Mouse (Mus musculus): ENCODE results near the gene Frat1. TPM values are rescaled to one million over a fixed set of nuclear protein-coding genes. Genes with fewer than 3 reads are reported as not detected.

Gene Frat1
- polyA plus RNA-seq, 1 experiment, result 72.2 TPM

- TF ChIP-seq GATA1 (IDR thresholded peaks at IDR 0.05; ENCODE audit: low read length), result no peak
Measured at GRCm38 (mm10) chr19:41847992-41848851, 18.5 kb downstream of the Frat1 start, which contains the start of gene Frat2. Gene Frat2, minus strand, starts transcription at chr19:41848132.

DNA sequence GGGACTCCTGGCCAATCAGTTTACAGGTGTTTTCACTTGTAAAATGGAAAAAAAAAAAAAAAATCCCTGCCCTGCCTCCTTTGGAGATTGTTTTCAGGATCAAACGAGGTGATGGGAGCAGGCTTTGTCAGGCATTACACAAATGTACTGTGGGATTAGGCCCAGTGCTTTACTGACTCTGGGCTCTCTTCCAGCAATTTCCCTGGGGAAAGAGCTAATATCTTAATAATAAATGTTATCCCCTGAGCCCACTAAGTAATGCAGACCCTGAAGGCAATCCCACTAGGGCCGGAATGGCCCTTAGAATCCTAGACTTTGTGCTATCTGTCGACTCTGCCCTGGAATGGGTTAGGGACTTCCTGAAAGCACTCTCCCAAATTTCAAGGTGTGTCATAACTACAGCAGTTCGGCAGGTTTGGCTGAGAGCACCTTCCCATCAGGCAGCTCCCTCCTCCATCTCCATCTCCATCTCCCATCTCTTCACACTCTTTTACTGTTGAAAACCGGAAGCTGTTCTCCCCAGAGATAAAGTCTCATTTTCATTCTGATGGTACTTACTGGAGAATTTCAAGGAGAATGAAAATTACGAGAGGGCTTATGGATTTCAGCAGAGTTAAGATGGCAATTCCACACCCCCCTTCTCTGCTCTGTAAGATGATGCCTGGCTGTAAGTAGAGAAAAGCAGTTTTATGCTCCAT, 20.4 kb downstream of the Frat1 start:
- TF ChIP-seq GATA1 (IDR thresholded peaks at IDR 0.05; ENCODE audit: low read length), result no peak

GRCm38 (mm10) chr19:41850719-41851543, 21.2 kb downstream of the Frat1 start:
- TF ChIP-seq GATA1 (IDR thresholded peaks at IDR 0.05; ENCODE audit: low read length), result no peak

- no peak for TF ChIP-seq GATA1 (IDR thresholded peaks at IDR 0.05; ENCODE audit: low read length)
Measured at GRCm38 (mm10) chr19:41852423-41852822, 22.7 kb downstream of the Frat1 start.

DNA sequence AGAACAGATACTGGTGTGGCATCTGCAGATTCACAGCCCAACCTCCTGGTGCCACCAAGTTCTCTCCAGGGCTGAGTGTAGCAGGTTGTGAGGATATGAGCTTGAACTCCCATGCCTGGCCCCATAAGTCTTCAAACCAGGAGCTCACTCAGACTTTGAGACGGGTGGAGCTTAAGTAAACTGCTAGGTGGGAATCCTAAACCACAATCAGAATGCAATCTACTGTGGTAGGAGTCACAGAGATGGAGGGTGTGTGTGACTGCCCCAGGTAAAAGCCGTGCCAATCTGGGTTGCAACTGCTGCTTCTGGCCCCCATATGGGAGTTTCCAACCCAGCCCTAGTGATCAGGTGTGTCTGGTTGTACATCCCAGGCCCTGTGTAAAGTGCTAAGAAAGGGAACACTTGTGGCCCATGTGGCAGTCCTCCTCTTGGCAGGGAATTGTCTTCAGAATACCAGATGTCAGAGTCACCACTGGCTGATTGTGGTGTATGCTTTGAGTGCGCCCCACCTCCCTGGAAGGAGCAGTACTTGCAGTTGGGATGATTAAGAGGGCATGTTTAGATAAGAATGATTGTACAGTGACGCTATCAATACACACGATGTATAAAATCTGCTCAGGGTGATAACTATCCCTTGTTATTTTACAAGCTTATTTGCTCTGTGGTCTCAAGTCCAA, 27.5 kb downstream of the Frat1 start:
- TF ChIP-seq GATA1 (IDR thresholded peaks at IDR 0.05; ENCODE audit: low read length), result peak; percentile 68

- TF ChIP-seq GATA1 (IDR thresholded peaks at IDR 0.05; ENCODE audit: low read length), result no peak
Measured at GRCm38 (mm10) chr19:41857816-41858310, 28.1 kb downstream of the Frat1 start.

DNA sequence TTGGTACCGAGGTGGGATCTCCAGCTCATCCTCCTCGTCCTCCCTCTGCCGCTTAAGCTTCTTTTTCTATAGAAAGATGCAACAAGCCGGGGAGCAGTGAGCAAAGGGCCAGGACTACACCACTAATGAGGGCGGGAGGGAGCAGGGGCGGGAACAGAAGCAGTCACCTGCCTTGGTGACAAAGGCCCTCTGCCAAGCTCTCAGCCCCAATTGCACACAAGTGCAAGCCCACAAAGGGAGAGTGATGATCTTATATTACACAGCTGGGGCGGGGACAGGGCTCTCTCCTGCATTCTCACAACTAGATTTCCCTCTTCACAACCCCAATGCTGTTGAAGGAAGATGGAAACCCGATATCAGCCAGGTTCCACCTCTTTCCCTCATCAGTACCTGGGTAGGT, 36.9 kb downstream of the Frat1 start:
- TF ChIP-seq GATA1 (IDR thresholded peaks at IDR 0.05; ENCODE audit: low read length), result no peak

GRCm38 (mm10) chr19:41869296-41869695, 39.5 kb downstream of the Frat1 start:
- no peak for TF ChIP-seq GATA1 (IDR thresholded peaks at IDR 0.05; ENCODE audit: low read length)

DNA sequence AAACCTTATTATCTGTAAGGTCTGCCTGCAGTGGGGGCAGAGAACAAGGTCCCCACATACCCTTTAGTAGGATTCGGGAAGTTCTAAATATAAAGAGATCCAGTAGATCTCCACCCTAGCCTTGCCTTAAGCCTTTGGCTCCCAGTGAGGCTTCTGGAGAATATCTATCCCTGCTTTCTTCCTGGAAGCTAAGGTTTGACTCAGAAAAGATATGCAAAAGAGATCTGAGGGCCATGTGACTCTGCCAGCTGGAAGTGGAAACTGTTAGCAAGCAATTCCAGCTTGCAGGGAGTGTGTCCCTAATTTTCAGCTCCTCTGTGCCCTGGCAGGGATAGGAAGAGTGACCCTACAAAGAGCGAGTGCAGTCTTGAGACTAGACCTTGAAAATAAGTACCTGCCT, 42.5 kb downstream of the Frat1 start:
- TF ChIP-seq GATA1 (IDR thresholded peaks at IDR 0.05; ENCODE audit: low read length), result no peak

DNA sequence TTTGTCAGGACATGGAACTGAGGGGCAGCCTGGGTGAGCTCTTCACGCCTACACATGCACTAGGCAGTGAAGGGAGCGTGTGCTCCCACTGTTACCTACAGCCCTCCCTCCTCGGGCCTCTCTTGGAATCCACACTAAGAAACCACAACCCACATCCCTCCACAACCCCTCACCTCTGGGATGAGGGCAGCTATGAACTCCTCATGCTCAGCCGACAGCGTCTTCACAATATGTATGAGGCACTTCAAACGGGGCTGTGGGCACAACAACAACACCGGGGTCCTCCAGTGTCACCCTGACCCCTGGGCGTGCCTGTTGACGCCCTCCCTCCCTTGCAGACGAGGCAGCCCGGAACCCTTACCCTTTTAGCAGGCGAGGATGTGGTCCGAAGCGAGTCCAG, 44.6 kb downstream of the Frat1 start:
- TF ChIP-seq GATA1 (IDR thresholded peaks at IDR 0.05; ENCODE audit: low read length), result no peak

DNA sequence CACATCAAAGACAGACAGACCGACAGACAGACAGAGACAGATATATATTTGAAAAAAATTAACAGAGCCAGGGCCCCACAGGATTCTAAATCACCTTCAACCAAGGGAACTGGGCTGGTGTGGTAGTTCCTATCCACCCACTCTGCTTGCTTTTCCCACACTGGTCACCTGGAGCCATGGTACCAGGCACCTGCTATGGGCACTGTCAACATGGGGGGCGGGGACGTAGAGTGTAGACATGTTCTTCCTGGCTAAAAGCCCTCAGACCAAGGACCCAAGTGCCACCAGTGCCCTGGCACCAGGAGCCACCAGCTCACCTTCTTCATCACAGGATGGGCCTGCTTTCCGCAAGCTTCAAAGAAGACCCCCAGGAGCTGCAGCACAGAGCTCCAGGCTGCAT, 52.1 kb downstream of the Frat1 start:
- TF ChIP-seq GATA1 (IDR thresholded peaks at IDR 0.05; ENCODE audit: low read length), result no peak

Other genes starting within 250 kb of the Frat1 start
- gene Gm340, start 247.6 kb upstream of the Frat1 start, polyA plus RNA-seq (2012), result 0.79 and 2.4 TPM in 2 replicates
- 0.01 and 0.03 TPM in 2 replicates for gene Slit1, start 86.3 kb upstream of the Frat1 start, polyA plus RNA-seq (2012)
- 8.4 and 13.1 TPM in 2 replicates for gene Arhgap19, start 27.9 kb upstream of the Frat1 start, polyA plus RNA-seq (2012)
- gene Frat2, start 18.2 kb downstream of the Frat1 start, polyA plus RNA-seq (2012), result 59.0 and 72.3 TPM in 2 replicates
- gene Rrp12, start 66.2 kb downstream of the Frat1 start, polyA plus RNA-seq (2012), result 45.6 and 48.0 TPM in 2 replicates
- gene Pgam1, start 82.0 kb downstream of the Frat1 start, polyA plus RNA-seq (2012), result 425 and 461 TPM in 2 replicates
- gene Exosc1, start 103.5 kb downstream of the Frat1 start, polyA plus RNA-seq (2012), result 20.9 and 28.0 TPM in 2 replicates
- 27.4 and 39.9 TPM in 2 replicates for gene Zdhhc16, start 103.5 kb downstream of the Frat1 start, polyA plus RNA-seq (2012)
- 11.9 and 12.0 TPM in 2 replicates for gene Mms19, start 151.2 kb downstream of the Frat1 start, polyA plus RNA-seq (2012)
- gene Ubtd1, start 151.8 kb downstream of the Frat1 start, polyA plus RNA-seq (2012), result 2.3 and 2.6 TPM in 2 replicates
- gene Ankrd2, start 206.0 kb downstream of the Frat1 start, polyA plus RNA-seq (2012), result not detected in 2 replicates
- gene Hoga1, start 215.6 kb downstream of the Frat1 start, polyA plus RNA-seq (2012), result not detected in 2 replicates
- gene 4933411K16Rik, start 222.3 kb downstream of the Frat1 start, polyA plus RNA-seq (2012), result not detected in 2 replicates

All from G1E-ER4 (cell line).